Mouse (Mus musculus) neural tube, postnatal 0 days (tissue): Measurements from ENCODE around the gene Cd69. TPM values are rescaled to one million over a fixed set of nuclear protein-coding genes. Genes with fewer than 3 reads are reported as not detected.

Source experiments
- polyA plus RNA-seq: library from polyadenylated mRNA; unstranded; fragments of >200 nt; fragmentation: Nextera tagmentation; extraction: Ambion mirVana; gene quantifications from 2 replicates; pipeline ENCODE4 v1.2.1, GENCODE M21; 2015

The Cd69 gene
- polyA plus RNA-seq: not detected in 2 replicates

GRCm38 (mm10) chr6:129275220-129275619 lies at the start of gene Cd69:
Cd69 (minus strand) TSS chr6:129275436.

Other genes with a start within 250 kb of the Cd69 start
- gene Klrb1f, start 229.5 kb downstream of the Cd69 start, polyA plus RNA-seq: 0.39 and 0.70 TPM in 2 replicates
- not detected in 2 replicates for gene Clec2e, start 174.5 kb downstream of the Cd69 start, polyA plus RNA-seq
- gene Clec2d, start 94.8 kb downstream of the Cd69 start, polyA plus RNA-seq: 0.25 TPM in 2 replicates
- not detected in 2 replicates for gene 4922502D21Rik, start 56.4 kb upstream of the Cd69 start, polyA plus RNA-seq
- gene Clec12a, start 67.3 kb upstream of the Cd69 start, polyA plus RNA-seq: 0.41 and 0.48 TPM in 2 replicates
- gene Clec12b, start 110.4 kb upstream of the Cd69 start, polyA plus RNA-seq: 0.17 and 0.22 TPM in 2 replicates
- 0.74 and 0.83 TPM in 2 replicates for gene Clec1b, start 121.9 kb upstream of the Cd69 start, polyA plus RNA-seq
- gene Clec9a, start 133.4 kb upstream of the Cd69 start, polyA plus RNA-seq: 0.09 and 0.22 TPM in 2 replicates
- 3.1 and 3.5 TPM in 2 replicates for gene Clec1a, start 176.6 kb upstream of the Cd69 start, polyA plus RNA-seq
- gene Olr1, start 231.7 kb upstream of the Cd69 start, polyA plus RNA-seq: not detected in 2 replicates
- not detected in 2 replicates for gene Tmem52b, start 237.1 kb upstream of the Cd69 start, polyA plus RNA-seq